Mouse (Mus musculus): ENCODE data around the gene Krtcap2. TPM values are rescaled to one million over a fixed set of nuclear protein-coding genes. Genes with fewer than 3 reads are reported as not detected.

Krtcap2 gene
- polyA plus RNA-seq, 2 experiments = 26.3 to 138 TPM

DNA sequence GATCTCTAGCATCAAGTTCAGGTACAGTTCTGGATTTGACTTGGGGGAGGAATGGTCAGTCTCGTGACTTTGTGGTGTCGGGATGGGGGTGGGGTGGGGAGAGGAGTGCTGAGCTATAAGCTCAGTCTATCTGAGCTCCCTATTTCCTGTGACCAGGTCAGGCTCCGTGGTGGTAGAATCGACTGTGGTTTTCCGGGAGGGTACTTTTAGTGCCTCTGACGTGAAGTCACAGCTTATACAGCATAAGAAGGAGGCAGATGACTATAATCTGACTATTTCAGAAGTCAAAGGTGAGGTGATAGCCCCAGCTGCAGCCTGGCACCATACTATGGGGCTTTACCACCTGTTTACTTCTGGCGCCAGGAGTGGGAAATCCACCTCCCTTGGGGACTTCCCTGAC, 14.4 kb upstream of the Krtcap2 start:
- TF ChIP-seq EP300 (IDR thresholded peaks at IDR 0.05; ENCODE audit: low read depth) (no peak), CTCF (IDR thresholded peaks at IDR 0.05; ENCODE audit: low read depth) (no peak)
- Histone ChIP-seq H3K27ac (no peak overlapping the region), H3K36me3 (replicated peaks; ENCODE audit: control insufficient read depth, insufficient read depth, low read depth) (no peaks in the 10 kb centered on the region), H3K27me3 (ENCODE audit: control insufficient read depth, insufficient read depth, low read length) (peaks cover 23% of the 10 kb centered on the region), H3K9ac (replicated peaks) (no peak overlapping the region), H3K4me1 (replicated peaks; ENCODE audit: control insufficient read depth in 2 of 2, insufficient read depth in 2 of 2, low read length in 1 of 2) (peaks cover 0 to 5% of the 10 kb centered on the region in 2 experiments; a peak in 1 of 4 replicates), H3K4me2 (ENCODE audit: low read depth) (no peak overlapping the region), H3K4me3 (ENCODE audit: insufficient read depth in 1 of 2, low read depth in 2 of 2, low read length in 2 of 2) (no peak overlapping the region), H3K9me3 (ENCODE audit: control insufficient read depth, low read length) (no peaks in the 10 kb centered on the region)
- ATAC-seq (ENCODE audit: insufficient read depth) (no peak), DNase-seq (ENCODE audit: low read depth in 3 of 3, low spot score in 3 of 3) (no peak)
- 10% methylated on average over 7 of the region's 7 CpGs for WGBS (ENCODE audit: insufficient replicate concordance)

DNA sequence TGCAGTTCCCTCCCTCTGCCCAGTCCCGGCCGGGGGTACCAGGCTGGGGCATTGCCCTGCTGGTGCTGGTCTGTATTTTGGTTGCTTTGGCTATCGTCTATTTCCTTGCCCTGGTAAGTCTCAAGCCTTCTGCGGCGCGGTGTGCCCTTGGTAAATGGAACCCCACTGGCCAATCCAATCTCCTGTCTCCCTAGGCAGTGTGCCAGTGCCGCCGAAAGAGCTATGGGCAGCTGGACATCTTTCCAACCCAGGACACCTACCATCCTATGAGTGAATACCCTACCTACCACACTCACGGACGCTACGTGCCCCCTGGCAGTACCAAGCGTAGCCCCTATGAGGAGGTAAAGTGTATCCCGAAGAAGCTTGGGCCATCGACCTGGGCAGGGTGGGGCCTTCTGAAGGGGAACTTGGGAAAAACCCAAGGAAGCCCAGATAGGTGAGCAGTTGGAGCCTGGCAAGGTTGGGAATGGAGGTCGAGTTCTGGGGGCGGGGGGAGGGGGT, 13.9 kb upstream of the Krtcap2 start:
- TF ChIP-seq EP300 (IDR thresholded peaks at IDR 0.05; ENCODE audit: low read depth) (no peak), CTCF (IDR thresholded peaks at IDR 0.05; ENCODE audit: low read depth) (no peak)
- no peak overlapping the region for H3K9ac ChIP-seq (replicated peaks)
- no peak overlapping the region for H3K4me2 ChIP-seq (ENCODE audit: low read depth)
- no peak for DNase-seq (ENCODE audit: low read depth in 3 of 3, low spot score in 3 of 3)
- H3K36me3 ChIP-seq (replicated peaks; ENCODE audit: control insufficient read depth, insufficient read depth, low read depth) = no peaks in the 10 kb centered on the region
- H3K27ac ChIP-seq = no peak overlapping the region
- H3K4me1 ChIP-seq (replicated peaks; ENCODE audit: control insufficient read depth in 2 of 2, insufficient read depth in 2 of 2, low read length in 1 of 2) = peaks cover 0 to 5% of the 10 kb centered on the region in 2 experiments; a peak in 1 of 4 replicates
- peaks cover 19% of the 10 kb centered on the region for H3K27me3 ChIP-seq (ENCODE audit: control insufficient read depth, insufficient read depth, low read length)
- no peaks in the 10 kb centered on the region for H3K9me3 ChIP-seq (ENCODE audit: control insufficient read depth, low read length)
- WGBS (ENCODE audit: insufficient replicate concordance) = 57% methylated on average over 16 of the region's 16 CpGs
- H3K4me3 ChIP-seq (ENCODE audit: insufficient read depth in 1 of 2, low read depth in 2 of 2, low read length in 2 of 2) = no peak overlapping the region
- ATAC-seq (ENCODE audit: insufficient read depth) = no peak

DNA sequence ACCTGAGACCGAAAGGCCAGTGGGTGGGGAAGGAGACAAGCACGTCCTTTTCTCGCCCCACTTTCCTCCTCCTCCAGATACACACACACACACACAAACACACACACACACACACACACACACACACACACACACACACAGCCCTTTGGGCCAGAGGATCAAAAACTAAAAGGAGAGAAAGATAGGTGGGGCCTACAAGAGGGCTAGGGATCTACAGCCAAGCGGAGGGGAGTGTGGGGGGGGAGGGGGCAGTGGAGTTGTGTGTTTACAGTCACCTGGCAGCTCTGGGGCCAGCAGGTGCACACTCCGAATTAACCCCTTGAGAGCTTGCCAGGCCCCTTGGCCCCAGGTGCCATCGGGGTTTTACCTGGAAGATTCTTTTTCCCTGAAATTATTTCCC, 13.2 kb upstream of the Krtcap2 start:
- no peak overlapping the region for H3K4me3 ChIP-seq (ENCODE audit: insufficient read depth in 1 of 2, low read depth in 2 of 2, low read length in 2 of 2)
- peaks cover 11% of the 10 kb centered on the region for H3K27me3 ChIP-seq (ENCODE audit: control insufficient read depth, insufficient read depth, low read length)
- no peak for TF ChIP-seq CTCF (IDR thresholded peaks at IDR 0.05; ENCODE audit: low read depth)
- TF ChIP-seq EP300 (IDR thresholded peaks at IDR 0.05; ENCODE audit: low read depth) = no peak
- no peak overlapping the region for H3K27ac ChIP-seq
- ATAC-seq (ENCODE audit: insufficient read depth) (no peak), DNase-seq (ENCODE audit: low read depth in 3 of 3, low spot score in 3 of 3) (no peak)
- H3K4me2 ChIP-seq (ENCODE audit: low read depth) = no peak overlapping the region
- no peak overlapping the region for H3K9ac ChIP-seq (replicated peaks)
- H3K4me1 ChIP-seq (replicated peaks; ENCODE audit: control insufficient read depth in 2 of 2, insufficient read depth in 2 of 2, low read length in 1 of 2) = peaks cover 0 to 4% of the 10 kb centered on the region in 2 experiments; a peak in 1 of 4 replicates
- 64% methylated on average over 6 of the region's 6 CpGs for WGBS (ENCODE audit: insufficient replicate concordance)
- no peaks in the 10 kb centered on the region for H3K36me3 ChIP-seq (replicated peaks; ENCODE audit: control insufficient read depth, insufficient read depth, low read depth)
- no peaks in the 10 kb centered on the region for H3K9me3 ChIP-seq (ENCODE audit: control insufficient read depth, low read length)

GRCm38 (mm10) chr3:89233562-89234110, 12.1 kb upstream of the Krtcap2 start:
- TF ChIP-seq CTCF (IDR thresholded peaks at IDR 0.05; ENCODE audit: low read depth) (no peak), EP300 (IDR thresholded peaks at IDR 0.05; ENCODE audit: low read depth) (no peak)
- Histone ChIP-seq H3K4me2 (ENCODE audit: low read depth) (no peak overlapping the region), H3K9me3 (ENCODE audit: control insufficient read depth, low read length) (no peaks in the 10 kb centered on the region), H3K27ac (no peak overlapping the region), H3K27me3 (ENCODE audit: control insufficient read depth, insufficient read depth, low read length) (peaks cover 7% of the 10 kb centered on the region; the same call in 1 of the 2 replicates), H3K4me1 (replicated peaks; ENCODE audit: control insufficient read depth in 2 of 2, insufficient read depth in 2 of 2, low read length in 1 of 2) (no peaks in the 10 kb centered on the region), H3K9ac (replicated peaks) (no peak overlapping the region), H3K4me3 (ENCODE audit: insufficient read depth in 1 of 2, low read depth in 2 of 2, low read length in 2 of 2) (no peak overlapping the region), H3K36me3 (replicated peaks; ENCODE audit: control insufficient read depth, insufficient read depth, low read depth) (no peaks in the 10 kb centered on the region)
- DNase-seq (ENCODE audit: low read depth in 3 of 3, low spot score in 3 of 3) (no peak), ATAC-seq (ENCODE audit: insufficient read depth) (no peak)
- 40% methylated on average over 14 of the region's 14 CpGs for WGBS (ENCODE audit: insufficient replicate concordance)

- Histone ChIP-seq H3K27ac (no peak overlapping the region), H3K9ac (replicated peaks) (no peak overlapping the region), H3K4me1 (replicated peaks; ENCODE audit: control insufficient read depth in 2 of 2, insufficient read depth in 2 of 2, low read length in 1 of 2) (no peaks in the 10 kb centered on the region), H3K4me3 (ENCODE audit: insufficient read depth in 1 of 2, low read depth in 2 of 2, low read length in 2 of 2) (no peak overlapping the region), H3K4me2 (ENCODE audit: low read depth) (no peak overlapping the region), H3K27me3 (ENCODE audit: control insufficient read depth, insufficient read depth, low read length) (no peaks in the 10 kb centered on the region), H3K9me3 (ENCODE audit: control insufficient read depth, low read length) (no peaks in the 10 kb centered on the region), H3K36me3 (replicated peaks; ENCODE audit: control insufficient read depth, insufficient read depth, low read depth) (no peaks in the 10 kb centered on the region)
- DNase-seq (ENCODE audit: low read depth in 3 of 3, low spot score in 3 of 3) = no peak
- no peak for TF ChIP-seq EP300 (IDR thresholded peaks at IDR 0.05; ENCODE audit: low read depth)
- 78% methylated on average over 10 of the region's 10 CpGs for WGBS (ENCODE audit: insufficient replicate concordance)
- ATAC-seq (ENCODE audit: insufficient read depth) = no peak
Measured at GRCm38 (mm10) chr3:89236516-89236915, 9.2 kb upstream of the Krtcap2 start.

Measured in liver, embryonic 14.5 days (tissue).